Mouse (Mus musculus): ENCODE data around the gene Setd4. TPM values are rescaled to one million over a fixed set of nuclear protein-coding genes. Genes with fewer than 3 reads are reported as not detected.

Gene Setd4
- polyA plus RNA-seq, 1 experiment = 6.1 TPM

GRCm38 (mm10) chr16:93581125-93581524, 22.7 kb downstream of the Setd4 start:
- no peak overlapping the region for H3K4me3 ChIP-seq (ENCODE audit: insufficient read depth, low read length)
- TF ChIP-seq POLR2A (IDR thresholded peaks at IDR 0.05; ENCODE audit: low read depth, low read length) (no peak), CTCF (IDR thresholded peaks at IDR 0.05; ENCODE audit: borderline replicate concordance, insufficient read depth, low read length) (no peak)
- H3K4me1 ChIP-seq (ENCODE audit: control insufficient read depth, insufficient read depth, low read length) = no peaks in the 10 kb centered on the region
- no peak overlapping the region for H3K27ac ChIP-seq (ENCODE audit: insufficient read depth, low read length)

- Histone ChIP-seq H3K27ac (ENCODE audit: insufficient read depth, low read length) (no peak overlapping the region), H3K4me3 (ENCODE audit: insufficient read depth, low read length) (no peak overlapping the region), H3K4me1 (ENCODE audit: control insufficient read depth, insufficient read depth, low read length) (no peaks in the 10 kb centered on the region)
- no peak for TF ChIP-seq CTCF (IDR thresholded peaks at IDR 0.05; ENCODE audit: borderline replicate concordance, insufficient read depth, low read length)
- no peak for TF ChIP-seq POLR2A (IDR thresholded peaks at IDR 0.05; ENCODE audit: low read depth, low read length)
Observed at GRCm38 (mm10) chr16:93578346-93579005, 25.4 kb downstream of the Setd4 start.

GRCm38 (mm10) chr16:93576412-93577082, 27.3 kb downstream of the Setd4 start:
- Histone ChIP-seq H3K27ac (ENCODE audit: insufficient read depth, low read length) (no peak overlapping the region), H3K4me3 (ENCODE audit: insufficient read depth, low read length) (no peak overlapping the region), H3K4me1 (ENCODE audit: control insufficient read depth, insufficient read depth, low read length) (no peaks in the 10 kb centered on the region; the same call in 1 of the 2 replicates)
- TF ChIP-seq POLR2A (IDR thresholded peaks at IDR 0.05; ENCODE audit: low read depth, low read length) = no peak
- TF ChIP-seq CTCF (IDR thresholded peaks at IDR 0.05; ENCODE audit: borderline replicate concordance, insufficient read depth, low read length) = peak; percentile 82; the same call in 1 of the 2 replicates

GRCm38 (mm10) chr16:93575574-93575973, 28.3 kb downstream of the Setd4 start:
- no peak for TF ChIP-seq POLR2A (IDR thresholded peaks at IDR 0.05; ENCODE audit: low read depth, low read length)
- no peak for TF ChIP-seq CTCF (IDR thresholded peaks at IDR 0.05; ENCODE audit: borderline replicate concordance, insufficient read depth, low read length)
- H3K27ac ChIP-seq (ENCODE audit: insufficient read depth, low read length) = no peak overlapping the region
- no peaks in the 10 kb centered on the region; the same call in 1 of the 2 replicates for H3K4me1 ChIP-seq (ENCODE audit: control insufficient read depth, insufficient read depth, low read length)
- no peak overlapping the region for H3K4me3 ChIP-seq (ENCODE audit: insufficient read depth, low read length)

GRCm38 (mm10) chr16:93574521-93575191, 29.2 kb downstream of the Setd4 start:
- TF ChIP-seq CTCF (IDR thresholded peaks at IDR 0.05; ENCODE audit: borderline replicate concordance, insufficient read depth, low read length) (no peak), POLR2A (IDR thresholded peaks at IDR 0.05; ENCODE audit: low read depth, low read length) (no peak)
- Histone ChIP-seq H3K4me3 (ENCODE audit: insufficient read depth, low read length) (no peak overlapping the region), H3K4me1 (ENCODE audit: control insufficient read depth, insufficient read depth, low read length) (no peaks in the 10 kb centered on the region; the same call in 1 of the 2 replicates), H3K27ac (ENCODE audit: insufficient read depth, low read length) (no peak overlapping the region)

GRCm38 (mm10) chr16:93573434-93573833, 30.4 kb downstream of the Setd4 start:
- no peak overlapping the region for H3K27ac ChIP-seq (ENCODE audit: insufficient read depth, low read length)
- TF ChIP-seq CTCF (IDR thresholded peaks at IDR 0.05; ENCODE audit: borderline replicate concordance, insufficient read depth, low read length) (no peak), POLR2A (IDR thresholded peaks at IDR 0.05; ENCODE audit: low read depth, low read length) (no peak)
- H3K4me1 ChIP-seq (ENCODE audit: control insufficient read depth, insufficient read depth, low read length) = no peaks in the 10 kb centered on the region; the same call in 1 of the 2 replicates
- no peak overlapping the region for H3K4me3 ChIP-seq (ENCODE audit: insufficient read depth, low read length)

- no peak overlapping the region for H3K27ac ChIP-seq (ENCODE audit: insufficient read depth, low read length)
- no peak overlapping the region for H3K4me3 ChIP-seq (ENCODE audit: insufficient read depth, low read length)
- TF ChIP-seq CTCF (IDR thresholded peaks at IDR 0.05; ENCODE audit: borderline replicate concordance, insufficient read depth, low read length) = no peak
- no peak for TF ChIP-seq POLR2A (IDR thresholded peaks at IDR 0.05; ENCODE audit: low read depth, low read length)
- H3K4me1 ChIP-seq (ENCODE audit: control insufficient read depth, insufficient read depth, low read length) = no peaks in the 10 kb centered on the region; the same call in 1 of the 2 replicates
Observed at GRCm38 (mm10) chr16:93572383-93572782, 31.5 kb downstream of the Setd4 start.

- H3K27ac ChIP-seq (ENCODE audit: insufficient read depth, low read length) = no peak overlapping the region
- no peak overlapping the region for H3K4me3 ChIP-seq (ENCODE audit: insufficient read depth, low read length)
Observed at GRCm38 (mm10) chr16:93558499-93558898, 45.4 kb downstream of the Setd4 start.

GRCm38 (mm10) chr16:93557646-93558045, 46.2 kb downstream of the Setd4 start:
- no peak overlapping the region for H3K27ac ChIP-seq (ENCODE audit: insufficient read depth, low read length)
- no peak overlapping the region for H3K4me3 ChIP-seq (ENCODE audit: insufficient read depth, low read length)
- no peaks in the 10 kb centered on the region for H3K4me1 ChIP-seq (ENCODE audit: control insufficient read depth, insufficient read depth, low read length)
- no peak for TF ChIP-seq CTCF (IDR thresholded peaks at IDR 0.05; ENCODE audit: borderline replicate concordance, insufficient read depth, low read length)
- TF ChIP-seq POLR2A (IDR thresholded peaks at IDR 0.05; ENCODE audit: low read depth, low read length) = no peak

More at GRCm38 (mm10) chr16:93558499-93558898, 45.4 kb downstream of the Setd4 start:
- no peak for TF ChIP-seq POLR2A (IDR thresholded peaks at IDR 0.05; ENCODE audit: low read depth, low read length)
- TF ChIP-seq CTCF (IDR thresholded peaks at IDR 0.05; ENCODE audit: borderline replicate concordance, insufficient read depth, low read length) = no peak
- H3K4me1 ChIP-seq (ENCODE audit: control insufficient read depth, insufficient read depth, low read length) = no peaks in the 10 kb centered on the region
